Mouse (Mus musculus) limb, embryonic 10.5 days (tissue): ENCODE results near the gene Hsd17b3. TPM values are rescaled to one million over a fixed set of nuclear protein-coding genes. Genes with fewer than 3 reads are reported as not detected.
"Not testable (repeated sequence)": the region's sequence is repeated elsewhere in the genome, so short reads cannot be mapped to it uniquely, and the experiment has no call there.

Source experiments
- DNase-seq: peaks from one replicate; pipeline ENCODE4 v3.0.0-alpha.2; 2017; ENCODE audit warnings: low spot score
- H3K27ac ChIP-seq: fragments of 300-500 bp; sonication (generic); 2 replicates; pipeline ENCODE4 v1.5.1; 2016; ENCODE audit warnings: mild to moderate bottlenecking
- H3K27me3 ChIP-seq: fragments of 300-500 bp; sonication (generic); 2 replicates; pipeline ENCODE4 v1.6.1; 2016; ENCODE audit warnings: low read depth, mild to moderate bottlenecking; ENCODE audit not compliant: poor library complexity, severe bottlenecking
- H3K36me3 ChIP-seq: fragments of 300-500 bp; sonication (generic); 2 replicates; pipeline ENCODE4 v1.6.1; 2016; ENCODE audit warnings: mild to moderate bottlenecking, moderate library complexity
- H3K4me1 ChIP-seq: fragments of 300-500 bp; sonication (generic); 2 replicates; pipeline ENCODE4 v1.6.1; 2016
- H3K4me3 ChIP-seq: fragments of 300-500 bp; sonication (generic); 2 replicates; pipeline ENCODE4 v1.5.1; 2016; ENCODE audit warnings: mild to moderate bottlenecking, moderate library complexity
- H3K9me3 ChIP-seq: fragments of 300-500 bp; sonication (generic); replicated peaks from 2 replicates; pipeline ENCODE4 v1.6.1; 2016; ENCODE audit warnings: mild to moderate bottlenecking
- WGBS: fragments of 180-500 bp; shearing (Covaris S2); methylation state at CpG from one replicate; pipeline ENCODE4 v1.1.7; 2016; 5-methylcytosine and 5-hydroxymethylcytosine counted together
- polyA plus RNA-seq: library from polyadenylated mRNA; unstranded; fragments of >200 nt; fragmentation: Nextera tagmentation; extraction: Ambion mirVana; gene quantifications from 2 replicates; pipeline ENCODE4 v1.2.1, GENCODE M21; 2016

Hsd17b3 gene
- polyA plus RNA-seq, 1 experiment from 2014 or later = not detected

DNA sequence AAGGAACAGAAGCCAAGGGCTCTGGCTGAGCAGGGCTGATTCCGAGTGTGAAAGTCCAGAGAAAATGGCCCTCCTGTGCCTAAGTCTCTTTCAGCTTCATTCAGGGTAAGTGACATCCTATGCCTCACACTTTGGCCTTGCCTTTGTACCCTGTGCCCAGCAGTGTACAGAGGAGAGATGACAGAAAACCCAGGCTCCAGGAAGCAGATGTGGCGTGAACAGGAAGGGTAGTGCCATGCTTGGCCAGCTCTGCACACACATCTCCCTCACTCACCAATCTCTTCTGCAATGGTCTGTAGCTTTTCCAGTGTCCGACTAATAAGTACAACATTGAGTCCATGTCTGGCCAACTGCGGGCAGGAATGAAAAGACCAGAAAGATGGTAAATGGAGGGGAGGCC is 13.0 kb downstream of the Hsd17b3 start:
- Histone ChIP-seq H3K27me3 (no peaks in the 10 kb centered on the region), H3K4me1 (peaks cover under 1% of the 10 kb centered on the region; the same call in 1 of the 2 replicates), H3K36me3 (no peaks in the 10 kb centered on the region), H3K27ac (no peak overlapping the region), H3K4me3 (no peak overlapping the region), H3K9me3 (no peaks in the 10 kb centered on the region)
- no peak for DNase-seq
- 91% methylated on average over 4 of the region's 4 CpGs for WGBS

DNA sequence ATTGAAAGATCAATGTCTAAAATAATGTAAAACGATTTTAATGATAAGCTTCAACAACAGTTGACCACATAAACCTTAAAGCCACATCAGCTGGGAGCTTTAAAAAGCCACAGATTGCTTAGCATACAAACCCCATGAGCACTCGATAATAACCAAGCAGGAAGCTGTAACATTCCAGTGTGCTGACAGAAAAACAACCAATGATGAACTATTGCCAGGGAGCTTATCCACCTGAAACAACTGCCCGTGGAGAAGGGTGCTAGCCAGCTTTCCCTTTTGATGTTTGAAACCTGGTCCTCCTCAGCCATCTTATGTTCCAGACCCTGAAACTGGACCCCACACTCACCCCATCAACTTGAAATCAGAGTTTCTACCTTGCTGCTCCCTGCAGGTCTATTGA is 22.4 kb downstream of the Hsd17b3 start:
- Histone ChIP-seq H3K4me3 (no peak overlapping the region), H3K4me1 (peaks cover 13% of the 10 kb centered on the region), H3K27me3 (no peaks in the 10 kb centered on the region), H3K27ac (no peak overlapping the region), H3K9me3 (no peaks in the 10 kb centered on the region), H3K36me3 (no peaks in the 10 kb centered on the region)
- no peak for DNase-seq
- 47% methylated on average over 3 of the region's 3 CpGs for WGBS

DNA sequence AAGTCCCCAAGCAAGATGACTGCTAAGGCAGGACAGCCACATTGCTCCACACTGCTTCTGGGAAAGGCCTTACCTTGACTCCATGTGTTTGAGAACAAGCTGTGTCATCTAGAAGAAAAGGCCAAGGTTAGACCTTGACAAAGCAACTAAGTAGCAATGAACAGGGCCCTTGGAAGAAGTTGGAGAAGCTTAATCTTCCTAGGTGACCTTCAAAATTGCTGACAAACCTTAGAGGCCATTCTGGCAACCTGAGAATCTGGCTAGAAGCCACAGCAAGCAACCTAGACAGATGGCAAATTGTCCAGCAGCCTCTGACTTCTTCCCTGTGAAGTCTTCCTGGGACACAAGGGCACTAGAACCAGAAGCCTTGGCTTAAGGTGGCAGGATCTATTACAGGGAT is 24.8 kb downstream of the Hsd17b3 start:
- Histone ChIP-seq H3K27ac (no peak overlapping the region), H3K4me1 (peaks cover 13% of the 10 kb centered on the region), H3K4me3 (no peak overlapping the region), H3K9me3 (no peaks in the 10 kb centered on the region), H3K27me3 (no peaks in the 10 kb centered on the region), H3K36me3 (no peaks in the 10 kb centered on the region)
- DNase-seq = no peak

DNA sequence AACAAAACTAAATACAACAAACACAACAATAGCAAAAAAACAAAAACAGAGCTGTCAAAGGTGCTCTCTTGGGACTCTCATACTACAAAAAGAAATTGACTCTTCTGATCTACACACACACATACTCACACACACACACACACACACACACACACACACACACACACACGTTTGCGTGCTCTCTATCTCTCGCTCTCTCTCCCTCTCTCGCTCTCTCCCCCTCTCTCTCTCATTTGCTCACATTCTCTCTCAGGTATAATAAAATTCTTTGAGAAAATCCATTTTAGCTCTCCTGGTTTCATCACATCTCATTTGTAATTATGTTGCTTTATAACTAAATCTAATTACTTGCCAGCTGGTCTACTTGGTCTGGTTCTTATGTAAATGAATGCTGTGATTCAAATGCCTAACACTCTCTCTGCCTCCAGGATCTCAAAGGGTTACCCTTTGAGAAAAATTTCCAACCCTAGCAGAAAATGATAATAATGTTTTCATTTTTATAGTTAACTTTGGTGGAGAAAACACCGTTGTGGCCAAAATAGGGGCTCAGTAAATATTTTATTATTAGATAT is 28.0 kb downstream of the Hsd17b3 start:
- WGBS = 86% methylated on average over 5 of the region's 5 CpGs
- Histone ChIP-seq H3K4me1 (peaks cover 2% of the 10 kb centered on the region; the same call in 1 of the 2 replicates), H3K27me3 (no peaks in the 10 kb centered on the region), H3K4me3 (no peak overlapping the region), H3K36me3 (no peaks in the 10 kb centered on the region), H3K27ac (no peak overlapping the region), H3K9me3 (no peaks in the 10 kb centered on the region)
- DNase-seq = no peak

DNA sequence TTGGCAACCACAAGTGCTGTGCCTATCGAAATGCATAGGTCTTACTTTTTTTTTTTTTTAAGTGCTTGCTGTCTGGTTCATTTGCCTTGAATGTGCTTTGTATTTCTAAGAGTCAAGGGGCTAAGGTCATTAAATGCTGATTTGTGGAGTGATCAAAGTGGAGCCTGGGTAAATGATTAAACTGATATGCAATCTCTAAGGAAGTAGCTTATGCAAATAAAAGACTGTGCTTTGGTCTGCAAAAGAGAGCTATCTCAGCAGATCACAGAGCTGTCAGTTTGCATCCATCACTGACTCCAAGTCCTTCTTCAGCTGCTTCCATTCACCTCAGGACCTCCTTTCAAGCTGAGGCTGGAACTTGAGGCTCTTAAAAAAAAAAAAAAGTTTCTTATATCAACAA is 35.1 kb downstream of the Hsd17b3 start:
- no peaks in the 10 kb centered on the region for H3K36me3 ChIP-seq
- H3K4me3 ChIP-seq = no peak overlapping the region
- no peak for DNase-seq
- no peaks in the 10 kb centered on the region for H3K4me1 ChIP-seq
- no peaks in the 10 kb centered on the region; the same call in 1 of the 2 replicates for H3K9me3 ChIP-seq
- H3K27ac ChIP-seq = no peak overlapping the region
- WGBS = 74% methylated on average over 1 of the region's 1 CpGs
- H3K27me3 ChIP-seq = no peaks in the 10 kb centered on the region

DNA sequence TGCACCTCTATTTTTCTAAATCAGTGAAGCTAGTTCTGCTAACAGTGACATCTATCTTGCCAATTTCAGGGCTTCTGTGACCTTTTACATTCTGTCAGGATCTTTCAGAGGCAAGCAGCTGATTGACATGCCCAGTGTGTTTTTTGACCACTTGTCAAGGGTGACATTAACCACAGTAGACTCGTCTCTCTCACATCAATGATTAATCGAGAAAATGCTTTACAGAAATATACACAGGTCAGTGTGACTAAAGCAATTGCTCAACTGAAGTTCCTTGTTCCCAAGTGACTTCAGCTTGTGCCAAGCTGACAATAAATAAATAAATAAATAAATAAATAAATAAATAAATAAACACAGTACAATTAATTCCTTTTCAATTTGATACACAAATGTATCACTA is 36.7 kb downstream of the Hsd17b3 start:
- H3K36me3 ChIP-seq, H3K4me3 ChIP-seq, H3K9me3 ChIP-seq, H3K27me3 ChIP-seq, DNase-seq, H3K27ac ChIP-seq, H3K4me1 ChIP-seq: not testable (repeated sequence)
- WGBS = 98% methylated on average over 2 of the region's 2 CpGs

DNA sequence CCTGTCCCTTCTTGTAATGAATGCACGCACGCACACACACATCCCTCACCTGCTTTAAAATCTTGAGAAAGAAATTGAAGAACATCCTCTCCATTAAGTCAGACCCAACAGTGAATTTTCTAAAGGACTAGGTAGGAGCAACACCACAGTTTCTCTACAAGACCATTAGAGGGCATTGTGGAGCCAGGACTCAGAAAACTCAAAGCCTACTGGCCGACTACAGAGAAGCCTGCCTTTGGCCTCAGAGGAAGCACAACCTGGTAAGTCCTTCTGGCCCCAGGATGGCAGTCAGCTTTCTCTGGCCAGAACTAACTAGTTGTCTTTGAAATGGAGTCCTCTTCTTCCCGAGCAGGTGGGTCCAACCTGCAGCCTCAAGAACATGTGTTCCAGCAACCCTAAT is 38.1 kb downstream of the Hsd17b3 start:
- WGBS = 61% methylated on average over 4 of the region's 4 CpGs
- H3K36me3 ChIP-seq = no peaks in the 10 kb centered on the region
- no peaks in the 10 kb centered on the region; the same call in 1 of the 2 replicates for H3K9me3 ChIP-seq
- H3K27me3 ChIP-seq = no peaks in the 10 kb centered on the region
- no peaks in the 10 kb centered on the region for H3K4me1 ChIP-seq
- DNase-seq = no peak
- no peak overlapping the region for H3K4me3 ChIP-seq
- no peak overlapping the region for H3K27ac ChIP-seq

DNA sequence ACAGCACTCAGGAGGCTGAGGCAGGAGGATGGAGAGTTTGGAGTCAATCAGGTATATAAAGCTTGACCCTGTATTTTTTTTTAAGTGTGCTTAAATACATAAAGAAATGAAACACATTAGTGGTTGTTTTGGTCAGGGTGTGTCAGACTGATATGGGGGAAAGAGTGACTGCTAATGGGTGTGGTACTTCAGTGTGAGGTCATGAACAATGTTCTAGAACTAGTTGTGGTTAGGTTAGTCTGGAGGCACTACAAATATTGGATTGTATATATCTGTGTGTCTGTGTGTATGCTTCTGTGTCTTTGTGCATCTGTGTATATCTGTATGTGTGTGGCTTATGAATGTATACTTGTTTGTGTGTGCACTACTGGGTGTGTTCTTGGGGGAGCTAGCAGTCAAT is 39.5 kb downstream of the Hsd17b3 start:
- Histone ChIP-seq H3K4me1 (no peaks in the 10 kb centered on the region), H3K9me3 (no peaks in the 10 kb centered on the region; the same call in 1 of the 2 replicates), H3K27me3 (no peaks in the 10 kb centered on the region), H3K36me3 (no peaks in the 10 kb centered on the region), H3K4me3 (no peak overlapping the region), H3K27ac (no peak overlapping the region)
- DNase-seq = no peak

DNA sequence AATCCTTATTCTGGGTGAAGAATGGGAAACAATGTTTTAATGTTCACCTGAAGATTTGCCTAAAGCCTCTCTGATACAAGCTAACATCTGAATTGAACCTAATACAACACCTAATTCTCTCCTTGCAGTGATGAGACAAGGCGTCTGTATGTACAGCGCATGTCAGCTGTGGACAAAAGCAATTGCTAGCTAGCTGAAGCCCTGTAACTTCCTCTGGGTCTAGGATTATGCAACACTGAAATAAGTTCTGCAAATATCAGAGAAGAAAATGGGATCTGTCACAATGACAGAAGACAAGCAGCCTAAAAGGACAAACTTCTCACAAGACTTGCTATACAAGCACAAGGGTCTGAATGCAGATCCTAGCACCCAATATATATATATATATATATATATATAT is 40.6 kb downstream of the Hsd17b3 start:
- H3K9me3 ChIP-seq = no peaks in the 10 kb centered on the region
- no peak overlapping the region for H3K27ac ChIP-seq
- 91% methylated on average over 2 of the region's 2 CpGs for WGBS
- H3K4me3 ChIP-seq = no peak overlapping the region
- DNase-seq = no peak
- H3K36me3 ChIP-seq = no peaks in the 10 kb centered on the region
- H3K4me1 ChIP-seq = no peaks in the 10 kb centered on the region
- H3K27me3 ChIP-seq = no peaks in the 10 kb centered on the region

DNA sequence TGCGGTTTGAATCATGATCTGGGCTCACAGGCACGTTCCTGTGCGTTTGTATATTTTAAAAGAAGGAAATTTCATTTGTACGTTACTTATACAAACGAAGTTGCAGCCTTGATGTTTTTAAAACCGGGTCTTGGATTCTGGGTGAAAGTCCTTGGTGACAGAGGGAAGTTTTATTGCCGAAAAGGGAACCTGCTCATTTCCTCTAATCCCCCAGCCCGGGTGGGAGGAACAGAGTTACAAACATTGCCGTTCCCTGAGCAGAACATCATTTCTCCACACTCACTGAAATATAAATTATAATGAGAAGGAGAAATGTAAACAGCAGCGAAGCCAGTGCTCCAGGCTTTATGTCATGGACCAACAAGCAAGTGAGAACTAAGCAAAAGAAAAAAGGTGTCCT is 49.1 kb downstream of the Hsd17b3 start:
- no peak for DNase-seq
- H3K27ac ChIP-seq = no peak overlapping the region

DNA sequence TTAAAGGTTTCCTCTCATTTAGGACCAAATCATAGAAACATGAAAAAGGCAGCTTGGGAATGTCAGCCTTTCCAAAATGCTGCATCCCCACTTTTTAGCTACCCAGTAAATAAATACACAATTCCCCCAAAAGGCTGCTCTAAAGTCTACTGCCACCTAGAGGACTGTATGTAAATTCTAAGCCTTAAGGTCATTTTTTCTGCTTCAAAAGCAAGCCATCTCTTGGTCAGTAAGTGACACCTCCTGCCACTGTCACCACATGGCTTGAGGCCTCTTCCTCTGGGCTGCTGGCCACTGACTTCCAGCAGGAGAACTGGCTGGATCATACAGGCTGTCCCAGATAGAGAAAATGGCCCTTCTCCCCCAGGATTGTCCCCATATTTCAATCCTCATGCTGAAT is 50.9 kb downstream of the Hsd17b3 start:
- DNase-seq = no peak
- no peaks in the 10 kb centered on the region for H3K9me3 ChIP-seq
- H3K4me1 ChIP-seq = peaks cover 48% of the 10 kb centered on the region
- H3K27ac ChIP-seq = no peak overlapping the region
- no peaks in the 10 kb centered on the region for H3K36me3 ChIP-seq
- no peak overlapping the region for H3K4me3 ChIP-seq
- H3K27me3 ChIP-seq = peaks cover 28% of the 10 kb centered on the region; the same call in 1 of the 2 replicates

More for the DNA sequence above, 49.1 kb downstream of the Hsd17b3 start:
- Histone ChIP-seq H3K4me1 (peaks cover 37% of the 10 kb centered on the region), H3K27me3 (peaks cover 12% of the 10 kb centered on the region; the same call in 1 of the 2 replicates), H3K4me3 (no peak overlapping the region), H3K36me3 (no peaks in the 10 kb centered on the region), H3K9me3 (no peaks in the 10 kb centered on the region)
- WGBS = 54% methylated on average over 10 of the region's 10 CpGs

DNA sequence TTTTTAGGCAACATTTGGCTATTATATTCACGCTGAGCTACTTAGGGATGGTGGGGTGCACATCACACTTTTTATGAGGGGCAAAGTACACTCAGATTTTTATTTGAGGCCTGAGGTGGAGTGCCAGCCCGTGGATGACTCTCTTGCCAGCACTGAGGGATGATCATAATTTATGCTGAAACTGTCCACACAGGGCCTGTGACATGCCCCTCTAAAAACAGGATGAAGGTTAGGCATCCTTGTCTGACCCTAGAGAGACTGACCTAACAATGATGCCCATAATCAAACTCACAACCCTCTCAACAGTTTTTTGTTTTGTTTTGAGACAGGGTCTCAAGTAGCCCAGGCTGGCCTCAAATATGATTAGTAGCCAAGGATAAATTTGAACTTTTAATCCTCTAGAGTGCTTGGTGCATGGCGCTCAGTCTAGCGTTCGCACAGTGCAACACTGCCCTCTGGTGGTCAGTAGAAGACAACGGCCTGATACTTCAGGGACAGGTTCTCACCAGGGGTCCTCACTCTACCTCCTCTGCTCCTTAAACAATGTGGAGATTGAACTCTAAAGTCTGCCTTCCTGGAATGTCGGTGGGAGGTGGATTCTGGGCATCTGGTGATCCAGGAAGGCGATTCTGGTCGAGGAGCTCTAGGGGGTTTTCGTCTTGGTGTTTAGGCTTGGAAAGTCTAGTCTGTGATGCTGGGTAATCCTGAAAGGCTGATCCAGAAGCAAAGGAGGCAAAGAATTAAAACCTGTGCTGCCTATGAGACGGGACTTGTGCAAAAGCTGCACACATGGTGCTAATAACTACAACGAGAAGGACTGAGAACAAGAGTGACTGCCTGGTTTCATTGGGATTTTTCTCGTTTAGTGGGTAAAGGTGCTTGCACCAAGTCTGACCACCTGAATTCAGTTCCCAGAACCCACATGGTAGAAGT is 52.7 kb downstream of the Hsd17b3 start:
- WGBS = 19% methylated on average over 13 of the region's 13 CpGs
- no peaks in the 10 kb centered on the region for H3K36me3 ChIP-seq
- H3K27me3 ChIP-seq = peaks cover 28% of the 10 kb centered on the region; the same call in 1 of the 2 replicates
- peak; percentile 86 for DNase-seq
- peaks cover 49% of the 10 kb centered on the region for H3K4me1 ChIP-seq
- no peak overlapping the region for H3K4me3 ChIP-seq
- H3K27ac ChIP-seq = no peak overlapping the region
- H3K9me3 ChIP-seq = no peaks in the 10 kb centered on the region

DNA sequence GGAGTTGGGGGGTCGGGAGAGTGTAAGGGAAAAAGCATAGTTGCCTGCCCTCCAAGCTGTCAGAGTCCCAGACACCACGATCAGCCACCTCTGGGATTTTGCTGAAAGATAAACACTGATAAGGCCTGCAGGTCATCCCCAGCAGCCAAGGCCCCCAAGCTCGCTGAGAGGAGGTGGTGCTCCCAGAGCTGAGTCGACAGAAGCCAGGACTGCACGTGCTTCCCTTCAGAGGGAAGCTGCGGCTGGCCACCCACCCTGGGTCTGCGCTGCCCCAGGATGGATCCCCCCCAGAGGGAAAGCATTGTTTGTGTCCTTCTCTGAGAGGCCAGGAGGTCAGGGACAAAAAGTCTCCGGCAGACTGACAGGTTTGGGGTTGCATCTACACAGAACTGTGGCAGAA is 54.0 kb downstream of the Hsd17b3 start:
- peaks cover 45% of the 10 kb centered on the region for H3K4me1 ChIP-seq
- 10% methylated on average over 8 of the region's 8 CpGs for WGBS
- no peak overlapping the region for H3K4me3 ChIP-seq
- no peak for DNase-seq
- no peaks in the 10 kb centered on the region for H3K36me3 ChIP-seq
- no peaks in the 10 kb centered on the region for H3K9me3 ChIP-seq
- peak overlapping the region; percentile 64; the same call in 1 of the 2 replicates for H3K27ac ChIP-seq
- peaks cover 28% of the 10 kb centered on the region; the same call in 1 of the 2 replicates for H3K27me3 ChIP-seq
